Mouse (Mus musculus) kidney, embryonic 16.5 days (tissue): ENCODE measurements at regions not wholly inside any gene's neighbourhood (a gene's known extent, or its start where the extent isn't known, plus 50 kb on each side); places are given as distances from the start of the nearest gene placed in this dataset.

ENCODE experiments used
- ATAC-seq: fragments of 200-750 bp; cut with Nextera tagmentation; 2 replicates; pipeline ENCODE4 v1.8.0; 2017; ENCODE audit warnings: moderate TSS enrichment; ENCODE audit not compliant: low FRiP score, low TSS enrichment
- H3K27ac ChIP-seq: fragments of 300-500 bp; sonication (generic); 2 replicates; pipeline ENCODE4 v1.5.1; 2014; ENCODE audit warnings: low read length
- H3K27me3 ChIP-seq: fragments of 300-500 bp; sonication (generic); 2 replicates; pipeline ENCODE4 v1.6.1; 2014; ENCODE audit warnings: low read length, control low read depth, mixed read lengths; ENCODE audit not compliant: insufficient read depth
- H3K36me3 ChIP-seq: fragments of 300-500 bp; sonication (generic); 2 replicates; pipeline ENCODE4 v1.6.1; 2014; ENCODE audit warnings: low read length, control low read depth, mixed read lengths; ENCODE audit not compliant: insufficient read depth
- H3K4me1 ChIP-seq: fragments of 300-500 bp; sonication (generic); 2 replicates; pipeline ENCODE4 v1.6.1; 2014; ENCODE audit warnings: low read length, control low read depth, mixed read lengths; ENCODE audit not compliant: insufficient read depth
- H3K4me2 ChIP-seq: fragments of 300-500 bp; sonication (generic); replicated peaks from 2 replicates; pipeline ENCODE4 v1.6.1; 2014; ENCODE audit warnings: low read depth, low read length
- H3K4me3 ChIP-seq: fragments of 300-500 bp; sonication (generic); 2 replicates; pipeline ENCODE4 v1.5.1; 2014; ENCODE audit warnings: mild to moderate bottlenecking, low read length
- H3K9ac ChIP-seq: fragments of 300-500 bp; sonication (generic); replicated peaks from 2 replicates; pipeline ENCODE4 v1.6.1; 2014; ENCODE audit warnings: low read length
- H3K9me3 ChIP-seq: fragments of 300-500 bp; sonication (generic); 2 replicates; pipeline ENCODE4 v1.6.1; 2016; ENCODE audit warnings: low read length, control low read depth
- WGBS: fragments of 180-500 bp; shearing (Covaris S2); extraction: QIAGEN DNeasy Blood & Tissue Kit; methylation state at CpG from one replicate; pipeline ENCODE4 v1.1.7; 2014; 5-methylcytosine and 5-hydroxymethylcytosine counted together

DNA sequence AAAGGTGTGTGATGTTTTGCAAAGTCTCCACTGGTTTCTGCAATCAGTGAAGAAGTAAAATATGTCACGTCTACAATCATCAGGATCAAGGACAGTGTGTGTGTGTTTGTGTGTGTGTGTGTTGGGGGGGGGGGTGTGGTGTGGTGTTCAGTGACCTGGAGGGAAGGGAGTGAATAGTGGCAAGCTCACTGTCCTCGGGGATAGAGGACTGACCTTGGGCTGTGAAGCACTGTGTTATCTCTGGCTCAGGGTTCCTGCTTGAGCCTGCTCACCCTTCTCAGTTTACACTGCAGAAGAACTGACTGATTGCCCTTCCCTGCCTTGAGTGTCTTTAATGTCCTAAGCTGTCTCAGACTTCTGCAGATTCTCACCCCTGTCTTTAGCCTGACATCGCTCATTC lies 153.7 kb upstream of the Tmc1 start:
- Histone ChIP-seq H3K4me1 (peaks cover 26% of the 10 kb centered on the region), H3K9me3 (no peaks in the 10 kb centered on the region), H3K4me2 (no peak overlapping the region), H3K9ac (no peak overlapping the region), H3K4me3 (no peak overlapping the region), H3K27me3 (no peaks in the 10 kb centered on the region), H3K27ac (peak overlapping the region; percentile 50; the same call in 1 of the 2 replicates), H3K36me3 (no peaks in the 10 kb centered on the region)
- ATAC-seq, result peak; percentile 53
- WGBS, result 24% methylated on average over 3 of the region's 3 CpGs

DNA sequence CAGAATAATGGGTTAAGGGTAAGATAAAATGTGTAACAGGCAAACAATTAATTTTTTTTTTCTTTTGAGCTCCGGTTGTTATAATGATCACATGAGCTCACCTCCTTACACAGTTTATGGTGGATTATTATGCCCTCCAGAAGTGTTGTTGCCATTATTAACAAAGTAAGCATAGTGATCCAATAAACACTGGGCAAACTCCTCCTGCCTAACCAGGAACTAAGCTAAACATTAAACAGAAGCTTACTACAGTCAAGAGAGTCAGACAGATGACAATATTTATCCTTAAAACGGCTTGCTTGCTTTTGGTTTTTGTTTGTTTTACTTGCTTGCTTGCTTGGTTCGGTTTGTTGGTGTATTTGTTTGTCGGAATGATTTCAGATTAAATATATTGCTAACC lies 153.3 kb upstream of the Tmc1 start:
- H3K27ac ChIP-seq, result peak overlapping the region; percentile 50; the same call in 1 of the 2 replicates
- no peak overlapping the region for H3K4me2 ChIP-seq
- H3K9me3 ChIP-seq, result no peaks in the 10 kb centered on the region
- peaks cover 26% of the 10 kb centered on the region for H3K4me1 ChIP-seq
- H3K36me3 ChIP-seq, result no peaks in the 10 kb centered on the region
- WGBS, result 36% methylated on average over 4 of the region's 4 CpGs
- no peaks in the 10 kb centered on the region for H3K27me3 ChIP-seq
- no peak overlapping the region for H3K9ac ChIP-seq
- ATAC-seq, result no peak; the same call in 1 of the 2 replicates
- H3K4me3 ChIP-seq, result no peak overlapping the region

DNA sequence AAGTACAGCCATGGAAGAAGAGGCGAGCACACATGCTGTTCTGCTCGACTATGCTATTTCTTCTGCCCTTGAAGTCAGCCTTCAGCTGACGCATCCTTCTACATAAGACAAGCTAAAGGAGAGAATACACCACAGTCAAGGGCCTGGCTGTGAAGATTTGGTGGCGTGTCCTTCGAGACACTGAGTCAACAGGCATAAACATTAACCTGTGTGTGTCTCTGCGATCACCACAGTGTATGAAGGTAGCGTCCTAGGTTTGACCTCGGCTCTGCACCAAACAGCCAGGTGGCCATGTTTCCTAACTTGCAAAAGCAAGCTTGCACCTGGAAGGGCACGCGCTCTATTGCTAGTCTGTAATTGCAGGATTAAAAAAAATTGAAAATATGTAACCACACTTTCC lies 152.8 kb upstream of the Tmc1 start:
- Histone ChIP-seq H3K4me3 (no peak overlapping the region), H3K9me3 (no peaks in the 10 kb centered on the region), H3K36me3 (no peaks in the 10 kb centered on the region), H3K27me3 (no peaks in the 10 kb centered on the region), H3K4me2 (peak overlapping the region; percentile 18), H3K4me1 (peaks cover 26% of the 10 kb centered on the region), H3K9ac (no peak overlapping the region), H3K27ac (peak overlapping the region; percentile 79)
- peak; percentile 24; the same call in 1 of the 2 replicates for ATAC-seq
- WGBS, result 64% methylated on average over 10 of the region's 10 CpGs

DNA sequence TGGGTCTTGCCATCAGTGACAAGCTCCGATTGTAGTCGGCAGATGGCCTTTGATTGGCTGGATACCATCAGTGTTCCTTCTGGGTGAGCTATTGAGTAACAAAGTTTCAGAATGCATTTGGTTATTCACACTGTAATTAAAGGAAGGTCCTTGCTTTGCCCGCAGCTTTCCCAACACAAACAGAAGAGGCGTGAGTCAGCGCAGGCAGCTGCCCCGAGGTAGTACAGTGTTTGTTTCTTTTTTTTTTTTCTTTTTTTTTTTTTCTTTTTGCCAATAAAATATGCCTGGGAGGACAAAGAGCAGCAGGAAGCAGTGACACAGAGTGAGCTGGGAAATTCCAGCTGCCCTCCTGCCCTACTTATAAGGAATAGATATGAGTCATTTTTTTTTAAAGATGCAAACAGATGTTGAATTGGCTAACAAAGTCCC lies 152.3 kb upstream of the Tmc1 start:
- Histone ChIP-seq H3K9me3 (no peaks in the 10 kb centered on the region), H3K36me3 (no peaks in the 10 kb centered on the region), H3K4me1 (peaks cover 26% of the 10 kb centered on the region), H3K9ac (no peak overlapping the region), H3K27me3 (no peaks in the 10 kb centered on the region), H3K27ac (peak overlapping the region; percentile 79), H3K4me3 (no peak overlapping the region), H3K4me2 (peak overlapping the region; percentile 18)
- ATAC-seq, result peak; percentile 77
- 17% methylated on average over 6 of the region's 6 CpGs for whole genome bisulfite sequencing

DNA sequence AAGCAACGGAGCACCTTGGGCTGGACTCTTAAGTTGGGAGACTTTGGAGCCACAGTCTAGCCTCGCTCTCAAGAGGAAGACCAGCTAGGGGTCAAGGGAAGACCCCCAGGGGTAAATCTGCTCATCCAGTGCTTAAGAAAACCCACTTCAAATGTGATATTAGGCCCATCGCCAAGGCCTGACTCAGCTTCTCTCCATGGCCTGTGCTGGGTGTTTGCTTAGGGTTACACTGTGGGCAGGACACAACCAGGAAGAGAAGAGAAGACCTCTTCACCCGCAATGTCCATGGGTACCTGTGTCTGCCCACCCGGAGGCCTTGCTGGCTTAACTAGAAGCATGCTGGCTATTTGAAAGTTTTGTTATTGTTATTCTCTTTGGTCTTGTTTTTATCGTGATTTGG lies 151.0 kb upstream of the Tmc1 start:
- H3K9me3 ChIP-seq, result no peaks in the 10 kb centered on the region
- no peak overlapping the region for H3K9ac ChIP-seq
- H3K4me2 ChIP-seq, result no peak overlapping the region
- H3K36me3 ChIP-seq, result no peaks in the 10 kb centered on the region
- H3K4me3 ChIP-seq, result no peak overlapping the region
- peaks cover 26% of the 10 kb centered on the region for H3K4me1 ChIP-seq
- H3K27me3 ChIP-seq, result no peaks in the 10 kb centered on the region
- no peak for ATAC-seq
- no peak overlapping the region for H3K27ac ChIP-seq
- WGBS, result 92% methylated on average over 6 of the region's 6 CpGs

DNA sequence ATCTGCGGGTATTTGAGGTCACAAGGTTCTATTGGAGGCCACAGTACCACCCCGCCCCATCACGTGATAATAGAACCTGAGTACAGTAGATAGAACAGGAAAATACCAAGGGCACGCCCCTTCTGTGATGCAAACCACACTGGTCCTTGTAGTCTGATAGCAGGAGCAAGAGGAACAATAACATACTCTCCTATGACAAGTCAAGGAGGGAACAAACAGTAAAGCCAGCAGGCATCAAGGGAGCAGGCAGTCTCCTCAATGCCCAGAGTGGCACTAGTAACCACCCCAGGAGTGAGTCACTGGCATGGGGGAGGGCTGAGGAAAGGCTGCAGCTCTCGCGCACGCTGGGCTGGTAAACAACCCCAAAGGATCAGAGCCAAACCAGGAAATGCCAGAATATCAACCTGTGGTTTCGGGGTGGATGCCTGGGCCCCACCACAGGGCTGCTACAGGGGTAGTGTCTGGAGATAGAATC lies 150.5 kb upstream of the Tmc1 start:
- Histone ChIP-seq H3K36me3 (no peaks in the 10 kb centered on the region), H3K4me1 (peaks cover 26% of the 10 kb centered on the region), H3K27ac (no peak overlapping the region), H3K9ac (no peak overlapping the region), H3K4me2 (no peak overlapping the region), H3K27me3 (no peaks in the 10 kb centered on the region), H3K4me3 (no peak overlapping the region), H3K9me3 (no peaks in the 10 kb centered on the region)
- WGBS, result 85% methylated on average over 8 of the region's 8 CpGs
- ATAC-seq, result no peak

DNA sequence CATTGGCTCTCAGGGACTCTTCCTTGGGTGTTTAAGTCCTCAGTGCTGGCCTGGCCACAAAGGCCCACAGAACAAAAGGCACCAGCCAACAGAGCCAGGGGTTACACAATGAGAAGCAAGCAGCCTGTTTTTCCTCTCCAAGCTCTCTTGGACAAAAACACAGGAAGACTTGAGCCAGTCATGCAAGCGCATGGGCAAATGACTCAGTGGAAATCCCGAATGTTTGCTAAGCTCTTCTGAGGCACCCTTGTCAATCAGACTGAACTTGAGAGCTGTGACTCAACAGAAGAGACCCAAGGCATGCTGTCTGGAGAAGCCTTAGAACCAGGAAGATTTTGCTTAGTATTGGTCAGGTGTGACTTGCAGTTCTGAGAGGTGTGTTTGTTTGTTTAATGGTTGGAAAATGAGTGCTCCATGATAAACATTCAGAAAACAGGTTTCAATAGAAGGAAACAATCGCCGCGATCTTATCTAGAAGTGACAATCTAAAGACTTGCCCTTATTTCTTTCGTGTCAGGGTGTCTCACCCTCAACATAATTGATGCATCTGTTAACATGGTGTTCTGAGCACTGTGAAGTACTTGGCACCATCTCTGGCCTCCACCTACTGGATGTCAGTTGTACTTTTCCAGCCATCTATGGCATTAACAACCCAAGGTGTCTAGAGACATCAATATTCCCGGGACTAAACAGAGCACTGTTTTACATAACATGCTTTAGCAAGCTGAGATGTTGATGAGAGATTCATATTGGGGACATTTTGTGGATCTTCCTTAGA lies 124.0 kb upstream of the Tmc1 start:
- Histone ChIP-seq H3K27ac (no peak overlapping the region), H3K4me3 (no peak overlapping the region), H3K9me3 (no peaks in the 10 kb centered on the region), H3K4me1 (no peaks in the 10 kb centered on the region), H3K4me2 (no peak overlapping the region), H3K27me3 (no peaks in the 10 kb centered on the region), H3K9ac (no peak overlapping the region), H3K36me3 (no peaks in the 10 kb centered on the region)
- WGBS, result 90% methylated on average over 7 of the region's 7 CpGs
- no peak for ATAC-seq

DNA sequence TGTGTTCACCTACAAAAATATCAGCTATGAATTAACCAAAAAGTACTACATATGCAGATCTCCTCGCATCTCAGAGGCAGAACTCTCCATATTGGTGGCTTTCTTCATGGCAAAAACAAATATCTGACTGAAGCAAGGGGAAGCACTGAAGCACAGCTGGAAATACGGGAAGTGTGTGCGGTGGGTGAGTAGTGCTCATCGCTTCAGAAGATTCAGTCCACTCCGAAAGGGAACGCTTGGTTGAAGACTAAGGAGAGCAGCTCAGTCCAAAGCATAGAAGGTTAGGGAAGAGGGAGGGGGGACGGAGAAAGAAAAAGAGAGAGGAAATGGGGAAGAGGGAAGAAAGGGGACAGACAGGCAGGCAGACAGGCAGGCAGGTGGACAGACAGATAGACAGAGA lies 114.4 kb upstream of the Tmc1 start:
- Histone ChIP-seq H3K4me1 (no peaks in the 10 kb centered on the region), H3K9me3 (peaks cover 6% of the 10 kb centered on the region; the same call in 1 of the 2 replicates), H3K4me3 (no peak overlapping the region), H3K27me3 (no peaks in the 10 kb centered on the region), H3K36me3 (no peaks in the 10 kb centered on the region), H3K9ac (no peak overlapping the region), H3K27ac (no peak overlapping the region), H3K4me2 (no peak overlapping the region)
- 85% methylated on average over 7 of the region's 7 CpGs for WGBS
- no peak for ATAC-seq

DNA sequence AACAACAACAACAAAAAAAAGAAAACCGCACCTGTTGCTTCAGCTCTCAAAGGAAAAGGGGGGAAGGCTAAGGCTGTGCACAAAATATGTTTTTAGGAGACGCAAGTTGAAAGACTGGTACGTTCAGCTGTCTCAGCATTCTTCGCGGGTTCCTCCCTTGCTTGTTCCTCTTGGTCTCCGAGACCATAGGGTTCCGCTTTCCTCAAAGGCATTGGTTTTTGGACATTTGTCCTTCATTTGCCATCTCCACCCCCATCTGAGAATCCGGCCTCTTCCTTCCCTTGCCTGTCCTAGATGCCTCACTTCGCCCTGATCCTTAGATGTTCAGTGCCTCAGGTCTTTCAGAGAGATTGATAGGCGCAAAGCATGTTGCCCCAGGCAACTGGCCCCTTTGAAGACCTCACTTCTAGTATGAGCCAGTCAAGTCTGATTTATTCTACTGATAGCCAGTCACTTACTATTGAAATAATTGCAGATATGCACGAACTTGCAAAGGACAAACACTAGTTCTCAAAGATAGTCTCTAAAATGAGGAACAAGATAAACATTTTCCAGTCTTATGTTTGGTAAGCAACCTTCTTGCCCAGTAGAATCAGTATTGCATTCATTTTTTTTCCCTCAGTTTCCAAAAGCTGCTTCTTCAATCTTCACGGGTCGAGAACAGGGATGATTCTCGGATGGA lies 112.6 kb upstream of the Tmc1 start:
- Histone ChIP-seq H3K36me3 (no peaks in the 10 kb centered on the region), H3K27me3 (no peaks in the 10 kb centered on the region), H3K4me1 (no peaks in the 10 kb centered on the region), H3K4me2 (no peak overlapping the region), H3K9me3 (peaks cover 3% of the 10 kb centered on the region; the same call in 1 of the 2 replicates), H3K4me3 (no peak overlapping the region), H3K9ac (no peak overlapping the region), H3K27ac (no peak overlapping the region)
- ATAC-seq, result no peak
- WGBS, result 86% methylated on average over 14 of the region's 14 CpGs

DNA sequence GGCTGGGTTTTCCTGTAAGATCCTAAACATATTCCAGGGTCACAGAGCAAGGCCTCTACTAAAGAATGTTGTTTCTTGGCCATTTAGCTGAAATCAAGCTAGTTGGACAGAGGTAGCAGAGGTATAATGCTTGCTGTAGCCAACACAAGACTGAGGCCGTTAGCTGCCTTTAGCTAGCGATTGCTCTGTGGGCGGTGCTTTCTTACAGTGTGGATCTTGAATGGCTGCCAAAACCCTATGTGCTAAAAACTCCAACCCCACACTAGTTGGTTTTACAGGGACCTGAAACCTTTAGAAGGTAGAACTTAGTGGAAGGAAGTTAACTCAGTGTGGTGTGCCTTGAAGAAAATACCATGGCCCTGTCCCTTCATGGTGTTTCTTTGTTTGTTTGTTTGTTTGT lies 110.9 kb upstream of the Tmc1 start:
- Histone ChIP-seq H3K4me2 (no peak overlapping the region), H3K9me3 (no peaks in the 10 kb centered on the region), H3K27ac (no peak overlapping the region), H3K27me3 (no peaks in the 10 kb centered on the region), H3K9ac (no peak overlapping the region), H3K36me3 (no peaks in the 10 kb centered on the region), H3K4me3 (no peak overlapping the region), H3K4me1 (no peaks in the 10 kb centered on the region)
- ATAC-seq, result no peak
- WGBS, result 74% methylated on average over 3 of the region's 3 CpGs
